Mouse (Mus musculus) heart, embryonic 16.5 days (tissue): ENCODE results near the gene Klhdc8a. TPM values are rescaled to one million over a fixed set of nuclear protein-coding genes. Genes with fewer than 3 reads are reported as not detected.

Experiments used
- ATAC-seq: fragments of 200-750 bp; cut with Nextera tagmentation; replicated peaks from 2 replicates; pipeline ENCODE4 v1.8.0; 2017; ENCODE audit warnings: moderate number of reproducible peaks; ENCODE audit not compliant: insufficient read depth, low FRiP score; ENCODE audit errors: extremely low read depth
- H3K27ac ChIP-seq: fragments of 300-500 bp; sonication (generic); 2 replicates; pipeline ENCODE4 v1.5.1; 2014; ENCODE audit warnings: mild to moderate bottlenecking, low read length, control low read depth, moderate library complexity
- H3K27me3 ChIP-seq: fragments of 300-500 bp; sonication (generic); 2 replicates; pipeline ENCODE4 v1.6.1; 2014; ENCODE audit warnings: low read length, mixed read lengths; ENCODE audit not compliant: control insufficient read depth, insufficient read depth
- H3K36me3 ChIP-seq: fragments of 300-500 bp; sonication (generic); 2 replicates; pipeline ENCODE4 v1.6.1; 2014; ENCODE audit not compliant: control insufficient read depth, insufficient read depth
- H3K4me1 ChIP-seq: fragments of 300-500 bp; sonication (generic); 2 replicates; pipeline ENCODE4 v1.6.1; 2014; ENCODE audit warnings: low read length, mixed read lengths; ENCODE audit not compliant: control insufficient read depth, insufficient read depth
- H3K4me2 ChIP-seq: fragments of 300-500 bp; sonication (generic); 2 replicates; pipeline ENCODE4 v1.6.1; 2014; ENCODE audit warnings: low read depth, mild to moderate bottlenecking, control low read depth, low read length
- H3K4me3 ChIP-seq: fragments of 300-500 bp; sonication (generic); 2 replicates; pipeline ENCODE4 v1.5.1; 2014; ENCODE audit warnings: mild to moderate bottlenecking, control low read depth, low read length
- H3K9ac ChIP-seq: fragments of 300-500 bp; sonication (generic); 2 replicates; pipeline ENCODE4 v1.6.1; 2014; ENCODE audit warnings: low read length, control low read depth
- H3K9me3 ChIP-seq: fragments of 300-500 bp; sonication (generic); replicated peaks from 2 replicates; pipeline ENCODE4 v1.6.1; 2016; ENCODE audit warnings: low read length; ENCODE audit not compliant: control insufficient read depth
- WGBS: fragments of 180-500 bp; shearing (Covaris S2); extraction: QIAGEN DNeasy Blood & Tissue Kit; methylation state at CpG from one replicate; pipeline ENCODE4 v1.1.7; 2014; 5-methylcytosine and 5-hydroxymethylcytosine counted together
- polyA plus RNA-seq: library from polyadenylated mRNA; unstranded; fragments of >200 nt; fragmentation: Nextera tagmentation; extraction: Ambion mirVana; gene quantifications from 2 replicates; pipeline ENCODE4 v1.2.1, GENCODE M21; 2015

The Klhdc8a gene
- polyA plus RNA-seq, 1 experiment from 2014 or later: 0.62 TPM

DNA sequence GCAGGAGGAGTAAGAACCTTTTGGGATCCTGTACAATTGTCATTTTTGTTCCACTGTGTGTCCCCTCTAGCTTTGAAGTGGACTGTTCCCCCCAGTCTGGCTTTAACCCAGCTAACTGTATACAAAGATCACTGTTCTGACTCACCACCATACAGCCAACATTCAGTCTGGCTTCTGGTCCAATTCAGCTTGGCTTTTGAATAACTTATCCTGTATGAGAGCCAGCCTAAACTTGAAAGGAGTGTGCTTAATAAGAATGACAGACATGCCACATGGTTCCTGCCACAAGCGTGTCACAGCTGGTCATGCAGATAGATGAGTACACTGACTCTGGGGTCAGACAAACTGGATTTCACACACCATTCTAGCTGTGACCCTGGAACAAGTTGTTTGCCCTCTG lies 11.7 kb upstream of the Klhdc8a start:
- Histone ChIP-seq H3K27ac (no peak overlapping the region), H3K4me2 (no peak overlapping the region), H3K4me3 (no peak overlapping the region), H3K36me3 (no peaks in the 10 kb centered on the region), H3K9me3 (no peaks in the 10 kb centered on the region), H3K27me3 (no peaks in the 10 kb centered on the region), H3K4me1 (peaks cover 17% of the 10 kb centered on the region), H3K9ac (no peak overlapping the region)
- no peak for ATAC-seq
- WGBS: 85% methylated on average over 1 of the region's 1 CpGs

GRCm38 (mm10) chr1:132287445-132287844 lies 11.0 kb upstream of the Klhdc8a start:
- 54% methylated on average over 2 of the region's 2 CpGs for WGBS
- H3K4me1 ChIP-seq: peaks cover 17% of the 10 kb centered on the region
- H3K4me3 ChIP-seq: no peak overlapping the region
- no peaks in the 10 kb centered on the region for H3K27me3 ChIP-seq
- H3K4me2 ChIP-seq: no peak overlapping the region
- ATAC-seq: no peak
- no peaks in the 10 kb centered on the region for H3K9me3 ChIP-seq
- H3K36me3 ChIP-seq: no peaks in the 10 kb centered on the region
- H3K9ac ChIP-seq: no peak overlapping the region
- H3K27ac ChIP-seq: peak overlapping the region; percentile 56; the same call in 1 of the 2 replicates

GRCm38 (mm10) chr1:132287991-132288451 lies 10.4 kb upstream of the Klhdc8a start:
- WGBS: 33% methylated on average over 11 of the region's 11 CpGs
- Histone ChIP-seq H3K9me3 (no peaks in the 10 kb centered on the region), H3K27me3 (no peaks in the 10 kb centered on the region), H3K4me2 (no peak overlapping the region), H3K4me3 (no peak overlapping the region), H3K4me1 (peaks cover 17% of the 10 kb centered on the region), H3K9ac (no peak overlapping the region), H3K36me3 (no peaks in the 10 kb centered on the region), H3K27ac (peak overlapping the region; percentile 56; the same call in 1 of the 2 replicates)
- no peak for ATAC-seq

GRCm38 (mm10) chr1:132289965-132290364 lies 8.5 kb upstream of the Klhdc8a start:
- ATAC-seq: no peak
- Histone ChIP-seq H3K4me3 (no peak overlapping the region), H3K4me2 (no peak overlapping the region), H3K9ac (no peak overlapping the region), H3K27me3 (no peaks in the 10 kb centered on the region), H3K9me3 (no peaks in the 10 kb centered on the region), H3K4me1 (peaks cover 17% of the 10 kb centered on the region), H3K27ac (no peak overlapping the region), H3K36me3 (no peaks in the 10 kb centered on the region)
- 53% methylated on average over 6 of the region's 6 CpGs for WGBS

DNA sequence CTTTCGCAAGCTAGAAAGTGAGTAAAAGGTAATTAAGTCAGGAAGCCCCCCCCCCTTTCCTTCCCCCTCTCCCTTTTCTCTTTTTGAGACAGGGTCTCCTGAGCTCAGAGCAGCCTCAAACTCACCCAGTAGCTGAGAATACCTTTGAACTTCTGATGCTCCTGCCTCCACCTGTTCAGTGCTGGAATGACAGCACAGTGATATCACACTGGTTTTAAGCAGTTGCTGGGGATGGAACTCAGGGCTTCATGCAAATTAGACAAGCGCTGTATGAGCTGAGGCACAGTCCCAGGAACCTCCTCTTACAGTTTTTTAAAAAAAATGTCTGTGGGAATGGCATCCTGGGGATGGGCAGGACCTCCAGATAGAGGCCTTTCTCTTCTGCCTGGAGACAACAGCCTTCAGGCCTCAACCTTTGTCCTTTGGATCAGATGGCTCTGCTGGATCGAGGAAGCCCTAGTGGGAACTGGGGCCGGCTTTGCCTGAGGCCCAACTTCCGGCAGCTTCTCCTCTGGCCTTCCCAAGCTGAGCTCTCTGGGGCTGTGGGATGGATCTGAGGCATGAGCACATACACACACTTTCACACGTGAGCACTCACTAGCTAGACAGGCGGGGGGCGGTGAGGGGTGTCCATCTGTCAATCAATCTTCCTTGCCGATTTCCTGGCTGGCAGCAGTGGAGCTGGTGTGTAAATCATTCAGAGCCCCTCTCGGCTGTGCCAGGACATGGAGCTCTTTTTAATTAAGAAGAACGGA lies 7.3 kb upstream of the Klhdc8a start:
- Histone ChIP-seq H3K36me3 (no peaks in the 10 kb centered on the region), H3K9ac (no peak overlapping the region), H3K4me3 (no peak overlapping the region), H3K9me3 (no peaks in the 10 kb centered on the region), H3K4me1 (peaks cover 17% of the 10 kb centered on the region), H3K27ac (no peak overlapping the region), H3K4me2 (no peak overlapping the region), H3K27me3 (no peaks in the 10 kb centered on the region)
- WGBS: 66% methylated on average over 11 of the region's 11 CpGs
- no peak for ATAC-seq

DNA sequence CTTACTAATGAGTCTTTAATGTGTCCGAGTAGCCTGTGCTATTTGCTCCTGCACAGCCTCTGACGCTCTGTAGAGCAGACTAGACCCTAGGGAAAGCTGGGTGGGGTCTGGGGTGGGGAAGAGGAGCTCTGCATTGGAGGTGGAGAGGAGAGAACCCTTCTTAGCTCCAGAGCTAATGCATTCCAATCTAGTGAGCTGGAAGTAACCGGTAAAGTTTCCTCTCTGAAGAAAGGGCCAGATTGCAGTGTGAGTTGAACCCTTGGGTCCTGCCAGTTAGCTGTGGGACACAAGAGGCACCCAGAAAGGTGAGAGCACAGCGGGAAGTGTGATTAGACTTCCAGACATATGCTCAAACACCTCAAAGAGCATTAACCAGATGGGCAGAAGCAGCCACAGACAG lies 6.7 kb upstream of the Klhdc8a start:
- no peak overlapping the region for H3K27ac ChIP-seq
- H3K4me3 ChIP-seq: no peak overlapping the region
- H3K4me1 ChIP-seq: peaks cover 17% of the 10 kb centered on the region
- H3K9me3 ChIP-seq: no peaks in the 10 kb centered on the region
- H3K9ac ChIP-seq: no peak overlapping the region
- H3K36me3 ChIP-seq: no peaks in the 10 kb centered on the region
- H3K27me3 ChIP-seq: peaks cover 2% of the 10 kb centered on the region; the same call in 1 of the 2 replicates
- 51% methylated on average over 4 of the region's 4 CpGs for WGBS
- ATAC-seq: no peak
- H3K4me2 ChIP-seq: no peak overlapping the region

GRCm38 (mm10) chr1:132292318-132293129 lies 5.9 kb upstream of the Klhdc8a start:
- ATAC-seq: 0 out of 2 replicates have a peak, but pooled peaks have one; percentile 14
- no peak overlapping the region for H3K9ac ChIP-seq
- no peaks in the 10 kb centered on the region for H3K36me3 ChIP-seq
- no peaks in the 10 kb centered on the region for H3K9me3 ChIP-seq
- no peak overlapping the region for H3K4me3 ChIP-seq
- peaks cover 4% of the 10 kb centered on the region; the same call in 1 of the 2 replicates for H3K27me3 ChIP-seq
- WGBS: 48% methylated on average over 21 of the region's 21 CpGs
- peaks cover 13% of the 10 kb centered on the region for H3K4me1 ChIP-seq
- H3K27ac ChIP-seq: peak overlapping the region; percentile 23; the same call in 1 of the 2 replicates
- H3K4me2 ChIP-seq: no peak overlapping the region

DNA sequence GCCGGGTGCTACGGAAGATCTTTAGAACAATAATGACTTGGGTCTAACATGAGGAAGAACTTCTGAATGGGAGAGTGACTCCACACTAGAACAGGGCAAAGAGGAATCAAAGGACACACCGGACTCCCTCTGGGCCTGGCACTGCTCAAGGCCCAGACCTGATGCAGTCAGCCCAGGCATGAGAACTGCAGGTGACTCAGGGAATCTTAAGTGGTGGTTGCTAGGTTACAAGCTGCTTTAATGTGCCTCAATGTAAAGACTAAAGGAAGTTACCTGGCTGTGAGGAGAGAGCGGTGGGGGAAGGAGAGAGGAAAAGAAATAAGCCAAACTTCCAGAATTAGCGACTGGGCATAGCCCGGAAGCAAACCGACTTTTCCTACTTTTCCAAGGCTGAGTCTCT lies 2.9 kb upstream of the Klhdc8a start:
- Histone ChIP-seq H3K4me1 (peaks cover 7% of the 10 kb centered on the region), H3K9me3 (no peaks in the 10 kb centered on the region), H3K9ac (no peak overlapping the region), H3K4me3 (no peak overlapping the region), H3K36me3 (no peaks in the 10 kb centered on the region), H3K27me3 (peaks cover 20% of the 10 kb centered on the region), H3K27ac (no peak overlapping the region), H3K4me2 (no peak overlapping the region)
- 82% methylated on average over 7 of the region's 7 CpGs for WGBS
- ATAC-seq: no peak

- H3K36me3 ChIP-seq: no peaks in the 10 kb centered on the region
- ATAC-seq: no peak
- H3K9ac ChIP-seq: no peak overlapping the region
- peaks cover 21% of the 10 kb centered on the region for H3K27me3 ChIP-seq
- no peaks in the 10 kb centered on the region for H3K9me3 ChIP-seq
- H3K4me2 ChIP-seq: no peak overlapping the region
- WGBS: 69% methylated on average over 3 of the region's 3 CpGs
- no peak overlapping the region for H3K27ac ChIP-seq
- H3K4me1 ChIP-seq: peaks cover 7% of the 10 kb centered on the region
- no peak overlapping the region for H3K4me3 ChIP-seq
These were observed 2.4 kb upstream of the Klhdc8a start for GRCm38 (mm10) chr1:132296051-132296450.
